Mouse (Mus musculus): ENCODE results near the gene Golga2.
"Not testable (repeated sequence)": the region's sequence is repeated elsewhere in the genome, so short reads cannot be mapped to it uniquely, and the experiment has no call there.

Gene Golga2

GRCm38 (mm10) chr2:32288371-32288931, 1.3 kb downstream of the Golga2 start:
- in situ Hi-C loops (cut with MseI, MboI): no loop called here

GRCm38 (mm10) chr2:32289578-32289977, 2.4 kb downstream of the Golga2 start:
- in situ Hi-C loops (cut with MseI, MboI): no loop called here

- in situ Hi-C loops (cut with MseI, MboI): no loop called here
Measured at GRCm38 (mm10) chr2:32294348-32294747, 7.2 kb downstream of the Golga2 start.

GRCm38 (mm10) chr2:32295285-32295684, 8.1 kb downstream of the Golga2 start:
- in situ Hi-C loops (cut with MseI, MboI): no loop called here

- in situ Hi-C loops (cut with MseI, MboI): not testable (repeated sequence)
Measured at GRCm38 (mm10) chr2:32295842-32296241, 8.7 kb downstream of the Golga2 start.

- in situ Hi-C loops (cut with MseI, MboI): no loop called here
Measured at GRCm38 (mm10) chr2:32299469-32299868, 12.3 kb downstream of the Golga2 start.

- in situ Hi-C loops (cut with MseI, MboI): no loop called here
Measured at GRCm38 (mm10) chr2:32302952-32303351, 15.8 kb downstream of the Golga2 start.

- in situ Hi-C loops (cut with MseI, MboI): no loop called here
Measured at GRCm38 (mm10) chr2:32304145-32304832, 17.1 kb downstream of the Golga2 start.

- in situ Hi-C loops (cut with MseI, MboI): no loop called here
Measured at GRCm38 (mm10) chr2:32305668-32306067, 18.5 kb downstream of the Golga2 start.

GRCm38 (mm10) chr2:32306176-32306575, 19.0 kb downstream of the Golga2 start:
- in situ Hi-C loops (cut with MseI, MboI): no loop called here

GRCm38 (mm10) chr2:32307247-32307798, 20.1 kb downstream of the Golga2 start:
- in situ Hi-C loops (cut with MseI, MboI): no loop called here

- in situ Hi-C loops (cut with MseI, MboI): no loop called here
Measured at GRCm38 (mm10) chr2:32307941-32308760, 21.0 kb downstream of the Golga2 start.

GRCm38 (mm10) chr2:32308870-32309568, 21.8 kb downstream of the Golga2 start:
- in situ Hi-C loops (cut with MseI, MboI): no loop called here

GRCm38 (mm10) chr2:32310096-32310845, 23.1 kb downstream of the Golga2 start:
- in situ Hi-C loops (cut with MseI, MboI): no loop called here

- in situ Hi-C loops (cut with MseI, MboI): no loop called here
Measured at GRCm38 (mm10) chr2:32311443-32312317, 24.5 kb downstream of the Golga2 start.

- in situ Hi-C loops (cut with MseI, MboI): no loop called here
Measured at GRCm38 (mm10) chr2:32312318-32312964, 25.3 kb downstream of the Golga2 start.

- in situ Hi-C loops (cut with MseI, MboI): no loop called here
Measured at GRCm38 (mm10) chr2:32314831-32315230, 27.6 kb downstream of the Golga2 start.

GRCm38 (mm10) chr2:32315751-32316150, 28.6 kb downstream of the Golga2 start:
- in situ Hi-C loops (cut with MseI, MboI): no loop called here

- in situ Hi-C loops (cut with MseI, MboI): no loop called here
Measured at GRCm38 (mm10) chr2:32316887-32317656, 29.9 kb downstream of the Golga2 start.

All from mouse trophoblast stem cell (cell line).